Mouse (Mus musculus): ENCODE data around the gene Gm20388.
A peak's percentile ranks its signal among the peaks of the same experiment; 100 is the strongest.
"Not testable (repeated sequence)": the region's sequence is repeated elsewhere in the genome, so short reads cannot be mapped to it uniquely, and the experiment has no call there.

The Gm20388 gene

DNA sequence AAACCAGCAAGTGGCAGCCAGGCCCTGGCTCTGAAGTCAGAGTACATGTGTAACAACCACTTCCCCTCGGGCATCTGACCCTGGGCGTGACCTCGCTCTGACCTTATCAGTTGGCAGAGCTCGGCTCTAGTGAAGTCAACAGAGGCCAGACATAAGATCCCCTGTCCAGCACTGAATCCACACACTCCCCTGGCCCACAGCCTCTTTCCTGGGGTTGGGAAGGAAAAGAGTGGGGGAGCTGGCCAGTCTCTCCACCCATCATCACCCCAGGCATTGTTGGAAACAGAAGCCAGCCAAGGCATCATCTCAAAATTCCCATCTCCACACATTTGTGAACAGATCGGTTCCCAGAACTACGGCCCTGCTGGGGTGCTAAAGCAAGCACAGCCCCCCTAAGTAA is 1507.4 kb downstream of the Gm20388 start:
- DNase-seq = peak; percentile 25

- DNase-seq = no peak
Observed at GRCm38 (mm10) chr8:121419551-121419950, 1508.9 kb downstream of the Gm20388 start.

GRCm38 (mm10) chr8:121421009-121421408 is 1510.4 kb downstream of the Gm20388 start:
- peak; percentile 57 for DNase-seq

GRCm38 (mm10) chr8:121424080-121424479 is 1513.4 kb downstream of the Gm20388 start:
- DNase-seq = no peak

DNA sequence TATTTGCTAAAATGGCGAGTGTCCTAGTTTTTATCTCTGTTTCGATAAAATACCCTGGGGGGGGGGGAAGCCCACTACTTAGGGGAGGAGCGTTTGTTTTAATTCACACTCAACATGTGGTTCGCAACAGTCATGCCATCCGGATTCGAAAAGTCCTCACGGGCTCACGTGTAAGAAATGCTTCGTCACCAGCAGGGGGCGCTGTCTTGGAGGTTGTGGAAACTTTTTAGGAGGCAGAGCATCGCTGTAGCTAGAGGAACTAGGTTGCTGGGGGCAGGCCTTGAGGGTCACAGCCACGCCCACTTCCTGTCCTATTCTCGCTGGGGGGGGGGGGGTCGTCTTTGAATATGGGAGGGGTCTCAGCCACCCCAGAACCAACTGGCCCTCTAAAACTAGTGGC is 1514.0 kb downstream of the Gm20388 start:
- DNase-seq = peak; percentile 37

GRCm38 (mm10) chr8:121431499-121431898 is 1520.9 kb downstream of the Gm20388 start:
- peak; percentile 71 for DNase-seq

- DNase-seq = no peak
Observed at GRCm38 (mm10) chr8:121433466-121433865, 1522.8 kb downstream of the Gm20388 start.

- peak; percentile 56 for DNase-seq
Observed at GRCm38 (mm10) chr8:121436656-121437055, 1526.0 kb downstream of the Gm20388 start.

- DNase-seq = no peak
Observed at GRCm38 (mm10) chr8:121437506-121437905, 1526.9 kb downstream of the Gm20388 start.

- DNase-seq = peak; percentile 38
Observed at GRCm38 (mm10) chr8:121438111-121438510, 1527.5 kb downstream of the Gm20388 start.

- DNase-seq = no peak
Observed at GRCm38 (mm10) chr8:121439351-121439750, 1528.7 kb downstream of the Gm20388 start.

DNA sequence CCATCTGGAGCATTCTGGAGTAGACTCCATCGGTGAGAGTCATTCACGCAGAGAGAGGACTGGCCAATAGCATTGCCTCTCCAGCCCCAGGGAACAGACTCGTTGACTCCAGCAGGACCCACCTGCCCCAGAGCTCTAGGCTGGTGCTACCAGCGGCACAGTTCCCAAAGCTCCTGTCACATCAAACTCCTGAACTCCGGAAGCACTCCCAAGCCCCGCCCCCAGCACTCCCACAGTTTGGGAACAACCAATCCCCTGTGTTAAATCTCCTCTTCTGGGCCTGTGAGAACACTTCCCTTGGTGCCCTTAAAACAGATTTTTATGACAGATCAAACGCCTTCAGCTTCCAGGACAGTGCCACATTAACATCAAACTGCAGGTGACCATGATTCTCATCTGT is 1532.7 kb downstream of the Gm20388 start:
- DNase-seq = no peak

DNA sequence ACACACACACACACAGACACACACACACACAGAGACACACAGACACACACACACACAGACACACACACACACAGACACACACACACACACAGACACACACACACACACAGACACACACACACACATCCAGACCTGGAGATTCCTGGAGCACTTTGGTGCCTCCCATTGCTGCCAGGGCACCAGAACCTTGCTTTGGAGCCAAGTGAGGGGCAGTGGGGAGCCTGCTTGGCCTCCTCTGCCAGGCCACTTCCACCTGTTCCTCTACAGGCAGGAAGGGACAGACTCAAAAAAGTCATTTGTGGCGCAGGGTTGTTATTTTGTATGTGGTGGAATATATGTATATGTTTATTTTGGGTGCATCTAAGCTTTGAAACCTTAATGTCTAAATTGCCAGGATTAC is 1533.9 kb downstream of the Gm20388 start:
- DNase-seq = not testable (repeated sequence)

DNA sequence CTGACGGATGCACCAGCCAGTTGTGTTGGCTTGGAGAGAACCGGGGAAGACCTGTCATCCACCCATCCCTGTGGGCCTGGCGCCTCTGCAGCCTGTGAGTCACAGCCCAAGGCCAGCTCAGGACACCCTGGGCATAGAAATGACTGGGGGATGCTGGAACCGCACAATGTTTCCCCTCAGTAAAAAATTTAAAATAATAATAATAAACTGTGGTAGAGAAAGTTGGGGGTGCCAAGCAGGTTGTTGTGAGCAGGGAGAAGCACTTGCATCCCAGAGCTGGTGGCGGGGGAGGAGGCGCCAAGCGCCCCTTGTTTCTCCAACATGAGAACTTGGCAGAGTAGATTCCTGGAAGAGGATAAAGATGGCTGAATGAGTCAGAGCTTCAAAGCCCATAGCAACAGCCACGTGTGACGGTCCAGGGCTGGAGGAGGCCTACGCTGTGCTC is 1534.4 kb downstream of the Gm20388 start:
- peak; percentile 49 for DNase-seq

DNA sequence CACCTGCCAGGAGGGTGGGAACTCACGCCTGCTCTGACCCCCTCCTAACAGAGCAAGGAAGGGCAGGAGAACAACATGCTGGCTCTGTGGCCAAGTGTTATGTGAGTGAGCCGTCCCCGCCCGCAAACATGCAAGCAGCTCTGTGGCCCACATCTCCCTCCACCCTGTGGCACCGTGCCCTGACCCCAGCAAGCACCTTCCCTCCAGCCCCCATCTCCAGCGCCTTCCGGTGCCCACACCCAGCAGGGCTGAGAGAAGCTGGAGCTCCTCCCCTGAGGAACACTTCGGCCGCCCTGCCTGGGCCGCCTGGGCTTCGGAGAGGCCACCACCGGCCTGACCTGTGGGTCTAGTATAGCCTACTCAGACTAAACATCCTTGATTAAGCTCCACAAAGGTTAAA is 1535.5 kb downstream of the Gm20388 start:
- peak; percentile 53 for DNase-seq

DNA sequence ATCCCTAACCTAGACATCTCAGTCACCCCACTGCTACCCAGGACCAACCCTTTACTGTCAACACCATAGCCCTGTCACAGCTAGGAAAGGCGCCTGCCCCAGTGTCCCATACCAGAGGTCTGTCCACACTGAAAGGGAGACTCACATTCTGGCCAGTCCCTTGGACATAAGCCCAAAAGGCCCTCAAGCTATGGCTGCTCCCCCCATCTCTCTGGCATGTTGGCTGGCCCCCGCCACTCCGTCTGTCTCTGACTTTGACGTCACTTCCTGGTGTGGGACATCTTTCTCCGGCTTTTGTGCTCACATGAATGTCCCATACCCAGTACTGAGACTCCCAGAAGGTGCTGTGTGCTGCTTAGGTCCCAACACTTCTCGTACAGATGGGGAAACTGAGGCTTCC is 1536.2 kb downstream of the Gm20388 start:
- peak; percentile 43 for DNase-seq

- no peak for DNase-seq
Observed at GRCm38 (mm10) chr8:121450211-121450610, 1539.6 kb downstream of the Gm20388 start.

GRCm38 (mm10) chr8:121451404-121452076 is 1540.9 kb downstream of the Gm20388 start:
- DNase-seq = peak; percentile 86

DNA sequence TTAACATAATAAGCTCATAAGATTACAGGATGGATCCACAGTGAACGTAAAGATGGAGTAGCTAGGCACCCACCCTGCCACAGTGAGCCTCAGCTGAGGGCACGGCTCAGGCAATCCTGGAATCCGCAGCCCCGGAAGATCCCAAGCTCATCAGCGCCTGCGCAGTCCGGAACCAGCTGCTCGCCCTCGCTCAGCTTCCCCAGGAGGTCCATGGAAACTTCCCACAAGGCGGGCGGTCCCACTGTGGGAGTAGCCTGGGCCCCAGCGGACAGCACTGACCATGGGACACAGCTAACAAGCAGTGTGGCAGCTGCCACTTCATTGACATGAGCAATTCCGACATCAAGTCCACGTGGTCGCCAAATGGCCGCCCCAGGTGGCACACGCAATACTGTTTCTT is 1544.1 kb downstream of the Gm20388 start:
- DNase-seq = no peak

DNA sequence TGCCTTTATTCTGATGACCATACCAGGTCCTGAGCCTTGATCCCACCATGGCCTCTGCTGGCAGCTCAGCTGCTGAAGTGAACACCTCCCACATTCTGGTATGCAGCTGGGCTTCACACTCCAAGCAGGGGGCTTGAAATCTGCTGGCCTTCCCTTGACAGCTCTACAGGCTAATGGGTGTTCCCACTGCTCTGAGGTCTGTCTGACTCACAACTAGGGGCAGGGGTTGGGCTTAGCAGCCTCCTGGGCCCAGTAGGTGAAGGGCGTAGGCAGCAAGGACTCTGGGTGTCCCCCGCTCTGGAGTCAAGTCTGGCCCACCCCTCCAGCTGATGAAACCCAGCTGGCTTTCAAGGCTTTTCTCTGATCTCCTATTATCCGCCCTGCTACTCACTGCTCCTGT is 1550.6 kb downstream of the Gm20388 start:
- no peak for DNase-seq

DNA sequence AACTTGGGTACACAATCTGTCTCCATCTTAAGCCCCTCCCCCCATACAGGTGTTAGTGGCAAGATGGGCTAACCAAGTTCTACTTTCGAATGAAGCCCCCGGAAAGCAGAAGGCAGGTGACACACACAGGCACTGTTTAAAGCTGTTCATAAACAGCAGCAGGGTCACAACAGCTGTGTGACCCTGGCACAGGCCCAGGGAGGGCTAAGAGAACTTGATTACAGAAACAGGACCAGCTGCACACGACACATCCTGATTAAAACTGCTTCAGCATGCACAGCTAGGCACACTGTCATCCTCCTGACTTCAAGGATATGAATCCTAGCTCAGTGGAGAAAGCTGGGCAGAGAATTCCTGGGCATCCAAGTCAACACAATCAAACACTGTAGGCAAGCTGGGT is 1551.5 kb downstream of the Gm20388 start:
- DNase-seq = no peak

DNA sequence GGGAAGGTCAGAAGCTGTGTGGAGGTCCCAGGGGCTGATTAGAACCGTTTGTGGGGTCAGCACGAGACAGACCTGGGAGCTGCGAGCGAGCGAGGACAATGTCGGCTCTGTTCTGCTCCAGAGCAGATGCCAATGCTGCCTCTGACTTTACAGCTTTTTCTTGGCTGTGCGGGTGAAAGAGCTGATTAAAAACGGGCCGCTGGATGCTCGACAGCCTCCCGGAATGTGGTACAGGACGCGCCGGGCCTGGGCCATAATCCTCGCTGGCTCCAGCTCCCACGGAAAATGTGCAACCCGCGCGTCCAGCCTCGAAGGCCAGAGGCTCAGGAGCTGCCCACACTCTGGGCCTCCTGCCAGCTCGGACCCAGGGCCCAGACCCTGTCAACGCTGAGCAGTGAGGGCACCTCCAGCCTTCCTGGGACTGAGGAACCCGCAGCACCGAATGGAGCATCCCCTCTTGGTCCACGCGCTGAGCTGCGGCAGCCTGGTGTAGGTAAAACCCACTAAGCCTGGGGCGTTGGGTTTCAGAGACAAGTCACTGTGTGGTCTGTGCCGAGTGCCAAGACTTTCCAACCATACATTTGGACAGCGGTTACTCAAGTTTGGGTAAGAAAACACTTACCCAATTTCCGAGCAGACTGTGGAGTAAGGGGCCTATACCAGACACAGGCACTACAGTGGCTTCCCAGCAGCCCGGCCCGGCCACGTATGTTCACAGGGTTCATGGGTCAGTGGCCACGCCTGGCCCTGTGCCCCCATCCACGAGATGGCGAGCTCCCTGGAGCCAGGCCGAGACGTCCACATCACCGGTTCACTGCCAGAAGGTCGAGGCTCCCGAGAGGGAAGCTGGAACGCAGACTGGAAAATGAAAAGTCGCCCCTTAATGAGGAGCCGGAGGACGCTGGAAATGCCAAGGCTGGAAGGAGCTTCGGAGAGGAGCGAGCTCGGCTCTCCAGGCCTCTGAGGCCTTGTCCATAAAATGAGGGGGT is 1557.7 kb downstream of the Gm20388 start:
- DNase-seq = peak; percentile 53

GRCm38 (mm10) chr8:121474161-121474897 is 1563.7 kb downstream of the Gm20388 start:
- no peak for DNase-seq
